Mouse (Mus musculus) heart, embryonic 14.5 days (tissue): Measurements from ENCODE around the gene Tmem176b. TPM values are rescaled to one million over a fixed set of nuclear protein-coding genes. Genes with fewer than 3 reads are reported as not detected.

Experiments used
- ATAC-seq: fragments of 200-750 bp; cut with Nextera tagmentation; 2 replicates; pipeline ENCODE4 v1.8.0; 2017; ENCODE audit warnings: low read depth, moderate TSS enrichment; ENCODE audit not compliant: insufficient number of reproducible peaks, insufficient read depth, low FRiP score
- H3K27ac ChIP-seq, 2 experiments: fragments of 200-500 bp in 1 of 2; fragments of 300-500 bp in 1 of 2; sonication (generic) in 1 of 2; replicated peaks in 1 of 2; 2 replicates each; pipeline ENCODE4 v1.5.1; 2012 to 2014; ENCODE audit warnings: low read depth in 2 of 2, low read length in 2 of 2, control low read depth in 1 of 2, mild to moderate bottlenecking in 1 of 2, mixed read lengths in 1 of 2; ENCODE audit not compliant: control insufficient read depth in 1 of 2, insufficient read depth in 1 of 2
- H3K27me3 ChIP-seq: fragments of 300-500 bp; sonication (generic); 2 replicates; pipeline ENCODE4 v1.6.1; 2014; ENCODE audit warnings: mild to moderate bottlenecking, low read length, control low read depth; ENCODE audit not compliant: control insufficient read depth, insufficient read depth
- H3K36me3 ChIP-seq: fragments of 300-500 bp; sonication (generic); 2 replicates; pipeline ENCODE4 v1.6.1; 2014; ENCODE audit warnings: mild to moderate bottlenecking, control low read depth, low read length, mixed read lengths; ENCODE audit not compliant: control insufficient read depth, insufficient read depth
- H3K4me1 ChIP-seq, 2 experiments: fragments of 200-500 bp in 1 of 2; fragments of 300-500 bp in 1 of 2; sonication (generic) in 1 of 2; 2 replicates each; pipeline ENCODE4 v1.6.1; 2012 to 2014; ENCODE audit warnings: low read length in 2 of 2, control low read depth in 1 of 2, mixed read lengths in 1 of 2; ENCODE audit not compliant: control insufficient read depth in 2 of 2, insufficient read depth in 2 of 2
- H3K4me2 ChIP-seq: fragments of 300-500 bp; sonication (generic); 2 replicates; pipeline ENCODE4 v1.6.1; 2014; ENCODE audit warnings: mild to moderate bottlenecking, low read length
- H3K4me3 ChIP-seq, 2 experiments: fragments of 200-500 bp in 1 of 2; fragments of 300-500 bp in 1 of 2; sonication (generic) in 1 of 2; 2 replicates each; pipeline ENCODE4 v1.5.1; 2012 to 2014; ENCODE audit warnings: low read length in 2 of 2, mild to moderate bottlenecking in 2 of 2, control low read depth in 1 of 2, low read depth in 1 of 2, moderate library complexity in 1 of 2; ENCODE audit not compliant: control insufficient read depth in 1 of 2, insufficient read depth in 1 of 2
- H3K9ac ChIP-seq: fragments of 300-500 bp; sonication (generic); 2 replicates; pipeline ENCODE4 v1.6.1; 2014; ENCODE audit warnings: mild to moderate bottlenecking, low read length
- H3K9me3 ChIP-seq: fragments of 300-500 bp; sonication (generic); 2 replicates; pipeline ENCODE4 v1.6.1; 2016; ENCODE audit warnings: low read length, control low read depth; ENCODE audit not compliant: control insufficient read depth
- WGBS: fragments of 180-500 bp; shearing (Covaris S2); extraction: QIAGEN DNeasy Blood & Tissue Kit; methylation state at CpG from one replicate; pipeline ENCODE4 v1.1.7; 2014; 5-methylcytosine and 5-hydroxymethylcytosine counted together
- polyA plus RNA-seq: library from polyadenylated mRNA; unstranded; fragments of >200 nt; fragmentation: Nextera tagmentation; extraction: Ambion mirVana; gene quantifications from 2 replicates; pipeline ENCODE4 v1.2.1, GENCODE M21; 2014

Gene Tmem176b
- polyA plus RNA-seq, 1 experiment from 2014 or later = 295 TPM

- H3K9ac ChIP-seq = no peak overlapping the region
- no peak overlapping the region for H3K4me3 ChIP-seq
- 63% methylated on average over 3 of the region's 3 CpGs for WGBS
- no peaks in the 10 kb centered on the region for H3K4me1 ChIP-seq
- ATAC-seq = no peak
- no peak overlapping the region for H3K4me2 ChIP-seq
- no peaks in the 10 kb centered on the region for H3K27me3 ChIP-seq
- H3K27ac ChIP-seq = no peak overlapping the region
- H3K36me3 ChIP-seq = no peaks in the 10 kb centered on the region
- H3K9me3 ChIP-seq = 0 out of 2 replicates have a peak, but pooled peaks cover 5% of the 10 kb centered on the region
Observed at GRCm38 (mm10) chr6:48809494-48810219, 31.6 kb downstream of the Tmem176b start.

DNA sequence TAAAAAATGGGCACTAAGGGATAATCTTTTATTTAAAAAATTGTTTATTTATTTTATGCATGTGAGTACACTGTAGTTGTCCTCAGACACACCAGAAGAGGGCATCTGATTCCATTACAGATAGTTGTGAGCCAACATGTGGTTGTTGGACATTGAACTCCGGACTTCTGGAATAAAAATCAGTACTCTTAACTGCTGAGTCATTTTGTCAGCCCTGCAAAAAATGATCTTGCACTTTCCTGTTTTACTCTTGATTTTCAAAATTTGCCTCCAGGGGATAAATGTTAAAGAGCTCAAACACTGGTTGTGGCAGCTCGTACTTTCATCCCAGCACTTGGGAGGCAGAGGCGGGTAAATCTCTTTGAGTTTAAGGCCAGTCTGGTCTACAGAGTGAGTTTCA, 34.5 kb downstream of the Tmem176b start:
- Histone ChIP-seq H3K4me3 (no peak overlapping the region), H3K9ac (no peak overlapping the region), H3K27me3 (no peaks in the 10 kb centered on the region), H3K4me1 (no peaks in the 10 kb centered on the region), H3K27ac (no peak overlapping the region), H3K36me3 (no peaks in the 10 kb centered on the region), H3K9me3 (0 out of 2 replicates have a peak, but pooled peaks cover 5% of the 10 kb centered on the region), H3K4me2 (no peak overlapping the region)
- 80% methylated on average over 3 of the region's 3 CpGs for WGBS
- ATAC-seq = no peak

DNA sequence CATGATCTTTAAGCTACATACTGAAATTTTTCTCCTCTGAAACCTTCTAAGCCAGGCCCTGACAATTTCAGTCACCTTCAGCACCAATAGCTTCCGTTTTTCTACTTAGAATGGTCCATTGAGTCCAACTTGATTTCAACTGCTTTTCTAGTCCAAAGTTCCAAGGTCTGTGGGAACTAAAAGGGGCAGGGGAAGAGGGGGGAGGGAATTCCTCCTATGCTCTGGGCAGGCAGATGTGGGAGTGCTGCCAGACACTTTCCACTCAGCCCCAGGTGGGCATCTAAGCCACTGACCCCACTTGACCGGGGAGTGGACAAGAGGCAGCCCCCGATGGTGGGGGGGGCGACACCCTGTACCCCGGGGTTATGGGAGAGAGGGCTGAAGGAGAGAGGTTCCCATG, 37.0 kb downstream of the Tmem176b start:
- 80% methylated on average over 5 of the region's 5 CpGs for WGBS
- H3K4me3 ChIP-seq = no peak overlapping the region
- H3K9ac ChIP-seq = no peak overlapping the region
- ATAC-seq = no peak
- H3K9me3 ChIP-seq = 0 out of 2 replicates have a peak, but pooled peaks cover 5% of the 10 kb centered on the region
- H3K27me3 ChIP-seq = no peaks in the 10 kb centered on the region
- no peaks in the 10 kb centered on the region for H3K36me3 ChIP-seq
- no peak overlapping the region for H3K4me2 ChIP-seq
- no peak overlapping the region for H3K27ac ChIP-seq
- H3K4me1 ChIP-seq = no peaks in the 10 kb centered on the region

DNA sequence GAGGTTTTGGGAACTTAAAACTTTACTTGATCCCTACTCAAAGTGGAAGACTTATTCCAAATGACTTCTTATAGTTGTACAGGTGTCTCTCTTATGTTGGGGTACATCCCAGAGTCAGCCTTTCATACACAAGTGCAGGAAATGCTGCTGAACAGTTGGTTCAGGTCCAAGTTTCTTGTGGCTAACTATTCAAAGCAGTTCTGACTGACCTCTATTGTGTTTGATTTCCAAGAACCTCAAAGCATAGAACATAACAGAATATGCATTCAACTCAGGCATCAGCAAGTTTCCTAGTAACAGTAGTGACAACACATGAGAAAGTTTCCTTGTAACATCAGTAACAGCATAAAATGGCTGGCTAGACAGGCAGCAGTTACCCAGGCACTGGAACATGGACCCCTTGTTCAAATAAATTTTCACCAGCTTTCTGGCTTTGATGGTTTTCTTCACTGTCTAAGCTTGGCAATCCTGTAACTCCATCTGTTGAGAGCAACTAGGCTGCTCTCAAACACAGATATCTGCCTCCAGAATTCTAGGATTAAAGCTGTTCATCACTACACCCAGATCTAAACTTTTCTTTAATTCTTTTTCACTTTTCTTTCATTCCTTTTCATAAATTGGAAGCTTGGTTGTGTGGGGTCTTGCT, 37.8 kb downstream of the Tmem176b start:
- Histone ChIP-seq H3K4me1 (no peaks in the 10 kb centered on the region), H3K27me3 (no peaks in the 10 kb centered on the region), H3K36me3 (no peaks in the 10 kb centered on the region), H3K27ac (no peak overlapping the region), H3K4me3 (no peak overlapping the region), H3K4me2 (no peak overlapping the region), H3K9me3 (0 out of 2 replicates have a peak, but pooled peaks cover 5% of the 10 kb centered on the region), H3K9ac (no peak overlapping the region)
- ATAC-seq = no peak

DNA sequence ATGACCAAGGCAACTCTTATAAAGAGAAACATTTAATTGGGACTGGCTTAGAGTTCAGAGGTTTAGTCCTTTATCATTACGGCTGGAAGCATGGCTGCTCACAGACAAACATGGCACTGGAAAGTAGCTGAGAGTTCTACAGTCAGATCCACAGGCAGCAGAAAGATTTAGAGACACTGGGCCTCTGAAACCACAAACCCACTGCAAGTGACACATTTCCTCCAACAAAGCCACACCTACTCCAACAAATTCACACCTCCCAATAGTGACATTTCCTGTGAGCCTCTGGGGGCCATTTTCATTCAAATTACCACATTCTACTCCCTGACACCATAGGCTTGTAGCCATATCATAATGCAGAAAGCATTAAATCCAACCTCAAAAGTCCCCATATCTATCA, 39.4 kb downstream of the Tmem176b start:
- WGBS = 76% methylated on average over 1 of the region's 1 CpGs
- H3K4me1 ChIP-seq = no peaks in the 10 kb centered on the region
- no peak overlapping the region for H3K4me3 ChIP-seq
- no peak overlapping the region for H3K27ac ChIP-seq
- H3K4me2 ChIP-seq = no peak overlapping the region
- no peaks in the 10 kb centered on the region for H3K27me3 ChIP-seq
- no peak for ATAC-seq
- H3K36me3 ChIP-seq = no peaks in the 10 kb centered on the region
- 0 out of 2 replicates have a peak, but pooled peaks cover 5% of the 10 kb centered on the region for H3K9me3 ChIP-seq
- H3K9ac ChIP-seq = no peak overlapping the region

- H3K4me1 ChIP-seq = no peaks in the 10 kb centered on the region
- 66% methylated on average over 2 of the region's 2 CpGs for WGBS
- H3K4me3 ChIP-seq = no peak overlapping the region
- H3K9ac ChIP-seq = no peak overlapping the region
- no peaks in the 10 kb centered on the region for H3K27me3 ChIP-seq
- no peaks in the 10 kb centered on the region for H3K36me3 ChIP-seq
- no peak overlapping the region for H3K27ac ChIP-seq
- H3K9me3 ChIP-seq = no peaks in the 10 kb centered on the region
- ATAC-seq = no peak
- H3K4me2 ChIP-seq = no peak overlapping the region
Observed at GRCm38 (mm10) chr6:48787867-48788266, 53.4 kb downstream of the Tmem176b start.

GRCm38 (mm10) chr6:48785601-48786000, 55.7 kb downstream of the Tmem176b start:
- no peak overlapping the region for H3K4me3 ChIP-seq
- H3K27me3 ChIP-seq = no peaks in the 10 kb centered on the region
- no peak overlapping the region for H3K9ac ChIP-seq
- ATAC-seq = no peak
- no peaks in the 10 kb centered on the region for H3K36me3 ChIP-seq
- H3K27ac ChIP-seq = no peak overlapping the region
- WGBS = 84% methylated on average over 2 of the region's 2 CpGs
- no peak overlapping the region for H3K4me2 ChIP-seq
- H3K9me3 ChIP-seq = no peaks in the 10 kb centered on the region
- H3K4me1 ChIP-seq = no peaks in the 10 kb centered on the region
